Mouse (Mus musculus) kidney, adult 9 months (tissue): ENCODE measurements around the gene Rplp2.
"Not testable (repeated sequence)": the region's sequence is repeated elsewhere in the genome, so short reads cannot be mapped to it uniquely, and the experiment has no call there.

Experiments used
- DNase-seq: peaks from one replicate; pipeline ENCODE4 v3.0.0; 2022

Gene Rplp2

GRCm38 (mm10) chr7:141431434-141432185, 15.6 kb upstream of the Rplp2 start:
- no peak for DNase-seq

DNA sequence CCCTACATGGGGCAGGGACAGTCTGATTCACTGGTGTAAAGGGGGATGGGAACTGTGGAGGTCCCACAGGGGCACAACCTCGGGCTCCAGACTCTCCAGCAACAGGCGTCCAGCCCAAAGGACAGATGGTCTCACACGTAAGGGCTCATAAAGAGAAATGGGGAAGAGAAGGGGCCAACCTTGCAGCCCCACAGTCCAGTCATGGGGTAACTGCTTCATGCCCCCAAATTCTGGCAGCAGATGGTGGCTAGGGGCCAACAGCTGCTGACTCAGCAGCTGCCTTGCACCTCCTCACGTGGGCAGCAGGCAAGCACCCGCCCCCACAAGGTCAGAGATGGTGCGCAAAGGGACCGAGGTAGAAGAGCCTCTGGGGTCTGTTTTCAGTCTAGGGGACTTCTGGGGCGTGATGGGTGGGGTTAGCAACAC, 15.0 kb upstream of the Rplp2 start:
- no peak for DNase-seq

GRCm38 (mm10) chr7:141432741-141433516, 14.2 kb upstream of the Rplp2 start:
- DNase-seq = peak; percentile 83

DNA sequence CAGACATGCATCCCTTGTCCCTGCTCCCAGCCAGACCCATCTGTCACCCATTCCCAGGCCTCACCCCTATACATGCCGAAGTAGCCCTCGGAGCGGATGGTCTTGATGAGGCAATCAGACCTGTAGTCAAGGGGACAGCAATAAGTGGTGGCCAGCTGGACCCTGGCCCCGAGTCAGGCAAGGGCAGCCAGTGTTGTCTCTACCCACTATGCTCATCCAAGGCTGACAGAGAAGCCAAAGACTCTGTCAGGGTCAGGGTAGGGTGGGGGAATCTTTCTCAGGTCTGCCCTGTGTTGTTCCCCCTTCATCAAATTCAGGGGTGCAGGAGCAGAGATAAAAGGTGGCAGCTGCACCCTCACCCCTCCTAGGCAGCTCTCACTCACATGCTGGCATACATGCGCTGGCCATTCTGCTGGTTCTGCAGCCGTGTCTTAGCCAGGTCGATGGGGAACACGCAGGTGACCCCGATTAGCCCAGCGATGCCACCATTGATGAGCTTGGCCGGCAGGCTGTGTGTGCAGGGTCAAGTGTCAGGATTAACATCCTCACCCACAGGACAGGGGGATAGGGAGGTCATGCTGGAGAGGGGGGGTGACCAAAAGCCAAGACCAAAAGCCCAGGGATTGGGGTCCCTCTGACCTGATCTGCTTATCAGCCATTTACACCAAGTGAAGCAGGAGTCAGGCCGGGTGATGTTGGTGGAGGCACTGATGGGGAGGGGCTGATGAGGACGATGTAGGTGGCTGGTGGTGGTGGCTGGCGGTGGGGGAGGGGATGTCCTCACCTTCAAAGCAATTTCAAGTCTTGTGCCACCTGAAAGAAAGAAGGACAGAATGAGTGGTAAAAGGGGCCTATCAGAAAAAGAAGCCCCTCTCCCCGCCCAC, 13.4 kb upstream of the Rplp2 start:
- no peak for DNase-seq

GRCm38 (mm10) chr7:141434464-141434863, 12.7 kb upstream of the Rplp2 start:
- DNase-seq = no peak

- DNase-seq = peak; percentile 54
These were observed 11.9 kb upstream of the Rplp2 start for GRCm38 (mm10) chr7:141435129-141435855.

- DNase-seq = peak; percentile 44
These were observed 11.2 kb upstream of the Rplp2 start for GRCm38 (mm10) chr7:141435856-141436522.

DNA sequence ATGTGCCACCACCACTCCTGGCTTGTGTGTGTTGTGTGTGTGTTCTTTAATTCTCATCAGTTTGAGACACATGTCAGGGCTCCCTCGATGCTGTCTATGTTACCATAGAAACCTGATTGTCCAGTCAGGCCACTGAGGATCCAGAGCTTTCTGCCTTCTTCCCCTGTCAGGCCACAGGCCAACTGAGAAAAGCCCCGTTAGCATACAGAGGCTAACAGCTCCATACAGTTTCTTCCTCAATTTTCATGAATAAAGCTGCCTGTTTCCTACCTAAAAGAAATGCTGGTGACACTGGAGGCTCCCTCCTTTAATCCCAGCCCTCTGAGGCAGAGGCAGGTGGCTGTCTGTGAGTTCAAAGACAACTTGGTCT, 10.7 kb upstream of the Rplp2 start:
- DNase-seq = no peak

- DNase-seq = peak; percentile 77
These were observed 9.7 kb upstream of the Rplp2 start, which contains the start of gene Slc25a22 for GRCm38 (mm10) chr7:141437178-141438120. TSS of gene Slc25a22 (minus strand) at chr7:141437892.

DNA sequence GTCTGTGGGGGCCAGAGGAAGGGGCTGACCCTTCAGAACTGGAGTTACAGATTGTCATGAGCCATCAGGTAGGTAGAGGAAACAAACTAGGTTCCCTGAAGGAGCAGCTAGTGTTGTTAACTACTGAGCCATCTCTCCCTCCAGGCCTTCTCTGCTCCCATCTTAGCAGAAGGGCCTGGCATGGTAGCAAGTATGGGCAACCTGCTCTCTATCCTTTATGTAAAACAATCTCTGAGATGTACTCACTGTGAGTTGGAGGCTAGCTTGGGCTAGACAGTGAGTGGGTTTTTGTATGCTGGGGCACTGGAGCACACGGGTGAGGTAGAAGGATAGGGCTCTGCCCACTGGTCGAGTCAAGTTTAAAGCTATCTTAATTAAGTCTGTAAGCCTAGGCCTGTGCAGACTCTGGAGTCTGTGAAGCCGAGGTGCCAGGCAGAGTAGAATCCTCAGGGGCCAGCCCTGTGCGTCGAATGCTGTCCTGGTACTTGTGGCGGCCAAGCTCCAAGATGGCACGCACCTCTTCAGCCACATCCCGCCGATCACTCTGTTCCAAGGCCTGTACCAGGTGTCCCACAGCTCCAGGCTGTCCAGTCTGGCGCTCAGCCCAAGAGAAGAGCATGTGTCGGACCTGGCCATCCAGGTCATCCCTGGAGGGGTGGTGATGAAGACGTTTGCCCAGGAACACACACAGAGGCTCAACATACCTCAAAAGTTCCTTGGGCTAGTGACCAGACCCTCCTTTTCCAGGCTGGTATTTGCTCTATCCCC, 8.8 kb upstream of the Rplp2 start:
- no peak for DNase-seq

GRCm38 (mm10) chr7:141439140-141439679, 8.0 kb upstream of the Rplp2 start:
- DNase-seq = no peak

DNA sequence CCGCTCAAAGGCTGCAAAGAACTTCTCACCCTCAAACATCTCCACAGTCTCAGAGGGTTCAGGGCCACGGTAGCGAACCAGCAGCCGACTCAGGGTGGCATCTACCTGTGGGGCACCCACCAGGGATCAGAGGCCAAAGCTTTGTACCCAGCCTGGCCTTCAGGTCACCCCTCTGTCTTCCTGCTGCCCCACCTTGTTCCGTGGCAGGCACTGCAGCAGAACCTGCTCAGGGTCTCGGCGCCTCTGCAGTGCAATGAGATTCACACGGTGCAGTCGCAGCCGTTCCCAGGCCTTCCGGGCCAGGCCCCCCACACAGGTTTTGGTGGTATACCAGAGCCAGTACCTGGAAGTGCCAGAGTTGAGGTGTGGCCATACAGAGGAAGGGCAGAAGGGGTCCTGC, 7.4 kb upstream of the Rplp2 start:
- no peak for DNase-seq

DNA sequence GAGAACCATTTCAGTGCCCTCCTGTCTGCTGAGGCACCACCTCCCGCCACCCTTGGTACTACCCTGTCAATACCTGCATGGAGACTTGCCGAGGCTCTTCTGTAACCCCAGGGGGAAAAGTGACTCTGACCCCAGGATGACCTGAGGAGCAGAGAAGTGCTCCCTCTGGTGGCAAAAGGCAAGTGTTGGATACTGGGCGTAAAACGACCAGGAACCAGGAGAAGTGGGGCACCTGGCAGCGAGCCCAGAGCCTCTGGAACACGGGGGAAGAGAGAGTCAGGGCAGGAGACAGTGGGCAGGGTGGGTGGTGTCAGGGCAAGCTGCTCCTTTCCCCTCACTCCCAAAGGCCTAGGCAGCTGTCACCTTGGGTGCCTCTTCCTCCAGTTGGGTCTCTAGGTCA, 6.6 kb upstream of the Rplp2 start:
- peak; percentile 70 for DNase-seq

GRCm38 (mm10) chr7:141441460-141441859, 5.7 kb upstream of the Rplp2 start:
- no peak for DNase-seq

DNA sequence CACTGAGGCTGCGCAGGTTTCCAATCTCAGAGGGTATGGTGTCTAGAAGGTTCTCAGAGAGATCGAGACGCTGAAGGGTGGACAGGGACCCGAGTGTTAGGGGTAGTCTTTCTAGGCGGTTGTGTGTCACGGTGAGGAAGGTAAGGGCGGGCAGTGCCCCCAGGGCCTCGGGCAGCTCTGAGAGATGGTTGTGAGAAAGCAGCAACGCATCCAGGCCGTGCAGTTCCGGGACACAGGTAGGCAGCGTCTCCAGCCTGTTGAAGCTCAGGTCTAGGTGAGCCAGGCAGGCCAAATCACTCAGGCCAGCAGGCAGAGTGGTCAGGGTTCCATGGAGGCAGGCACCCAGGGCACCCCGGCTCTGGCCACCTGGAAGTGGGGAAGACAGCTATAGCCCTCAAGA, 5.0 kb upstream of the Rplp2 start:
- DNase-seq = no peak

GRCm38 (mm10) chr7:141443081-141443821, 3.9 kb upstream of the Rplp2 start:
- no peak for DNase-seq

DNA sequence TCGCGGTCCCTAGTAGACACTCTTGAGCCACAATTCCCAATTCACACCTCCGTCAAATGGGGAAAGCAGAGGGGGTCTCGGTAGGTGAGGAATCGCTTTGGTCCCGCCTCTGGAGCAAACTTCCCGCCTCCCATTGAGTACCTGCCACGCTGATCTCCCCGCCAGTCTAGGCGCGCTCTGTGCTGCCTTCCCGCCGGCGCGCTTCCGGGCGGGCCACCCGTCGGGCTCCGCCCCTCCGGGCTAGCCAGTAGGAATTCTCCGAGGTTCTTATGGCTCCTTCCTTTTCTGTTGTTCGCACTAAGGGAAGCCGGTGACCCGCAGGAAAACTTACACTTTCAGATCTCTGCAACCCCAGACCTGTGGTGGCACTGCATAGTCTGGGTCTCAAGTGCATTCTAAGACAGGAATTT, 3.3 kb upstream of the Rplp2 start, which contains the start of gene Pidd1:
Gene Pidd1 (minus strand): TSS at position 198 of the 410 bp plus-strand sequence.
- DNase-seq = no peak

DNA sequence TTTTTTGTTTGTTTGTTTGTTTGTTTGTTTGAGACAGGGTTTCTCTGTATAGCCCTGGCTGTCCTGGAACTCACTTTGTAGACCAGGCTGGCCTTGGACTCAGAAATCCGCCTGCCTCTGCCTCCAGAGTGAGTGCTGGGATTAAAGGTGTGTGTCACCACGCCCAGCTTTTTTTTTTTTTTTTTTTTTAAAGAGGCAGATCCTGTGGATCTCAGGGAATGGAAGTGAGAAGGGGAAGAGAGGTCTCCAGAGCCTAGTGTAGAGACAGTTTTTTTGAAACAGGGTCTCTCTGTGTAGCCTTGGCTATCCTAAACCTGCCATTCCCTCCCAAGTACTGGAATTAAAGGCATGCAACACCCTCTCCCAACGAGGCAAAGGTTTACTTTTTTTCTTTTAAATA, 796 bp upstream of the Rplp2 start:
- not testable (repeated sequence) for DNase-seq

DNA sequence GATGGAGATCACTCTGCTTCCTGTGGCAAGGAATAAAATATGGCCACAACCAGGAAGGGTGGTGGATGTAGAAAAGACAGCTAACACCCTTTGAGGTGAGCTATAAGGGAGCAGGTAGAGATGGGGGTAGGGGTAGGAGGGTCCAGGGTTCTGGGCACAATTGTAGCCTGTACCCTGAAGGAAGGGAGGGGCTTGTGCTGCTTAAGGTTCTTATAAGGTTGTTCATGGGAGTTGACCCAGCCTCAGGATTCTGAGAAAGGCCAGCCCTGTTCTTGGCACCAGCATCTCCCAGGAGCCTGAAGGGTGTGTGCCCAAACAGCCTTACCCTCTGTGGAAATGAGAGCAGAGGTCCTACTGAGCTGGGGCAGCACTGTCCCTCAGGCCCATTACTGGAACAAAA, 4.8 kb downstream of the Rplp2 start:
- no peak for DNase-seq
